Mouse (Mus musculus): ENCODE data around the gene Ciapin1.

DNA sequence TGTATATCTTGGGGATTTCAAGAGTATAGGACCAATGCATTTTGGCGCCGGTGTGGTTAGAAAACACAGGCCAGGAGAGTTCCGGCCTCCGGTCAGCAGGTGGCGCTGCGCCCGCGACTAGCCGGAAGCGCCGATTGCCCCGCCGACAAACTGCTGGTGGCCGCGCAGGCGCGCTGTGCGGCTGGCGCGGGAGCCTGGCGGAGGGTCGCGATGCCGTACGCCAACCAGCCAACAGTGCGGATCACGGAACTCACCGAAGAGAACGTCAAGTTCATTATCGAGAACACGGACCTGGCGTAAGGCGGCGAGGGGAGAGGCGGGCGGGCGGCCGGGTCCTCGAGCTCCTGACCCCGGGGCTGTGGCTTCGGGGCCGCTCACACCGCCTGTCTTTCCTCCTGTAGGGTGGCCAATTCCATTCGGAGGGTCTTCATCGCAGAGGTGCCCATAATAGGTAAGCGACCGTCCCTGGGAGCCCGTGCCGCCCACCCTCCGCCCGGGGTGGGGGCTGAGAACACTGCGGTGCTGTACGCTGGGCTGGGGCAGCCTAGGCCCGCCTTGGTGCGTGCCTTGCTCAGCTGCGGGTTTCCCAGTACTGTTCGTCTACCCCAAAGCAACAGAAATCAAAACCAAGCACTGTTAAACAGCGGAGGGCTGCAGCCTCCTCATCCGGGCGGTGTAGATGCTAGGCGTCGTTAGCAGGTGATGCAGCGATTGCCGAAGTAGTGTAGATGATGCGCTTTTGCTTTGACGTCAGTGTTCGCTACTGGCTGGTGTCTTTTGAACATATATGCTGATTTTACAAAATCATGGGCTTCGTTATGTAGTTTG lies 19.4 kb upstream of the Ciapin1 start, which contains the start of gene Polr2c:
- TF ChIP-seq POLR2A (IDR thresholded peaks at IDR 0.05; ENCODE audit: low read depth, low read length) (peak; percentile 37; the same call in 1 of the 2 replicates), CTCF (IDR thresholded peaks at IDR 0.05; ENCODE audit: extremely low read depth, insufficient read depth, insufficient read length, insufficient replicate concordance) (peak; percentile 92)
